Mouse (Mus musculus) liver, embryonic 14.5 days (tissue): ENCODE results near the gene Lgals12.

Source experiments
- CTCF ChIP-seq: IDR thresholded peaks from 2 replicates; pipeline ENCODE4 v1.5.1; 2016; ENCODE audit warnings: antibody characterized with exemption, low read depth, control low read depth
- EP300 ChIP-seq: IDR thresholded peaks from 2 replicates; pipeline ENCODE4 v1.6.1; 2016; ENCODE audit warnings: antibody characterized with exemption, low read depth

DNA sequence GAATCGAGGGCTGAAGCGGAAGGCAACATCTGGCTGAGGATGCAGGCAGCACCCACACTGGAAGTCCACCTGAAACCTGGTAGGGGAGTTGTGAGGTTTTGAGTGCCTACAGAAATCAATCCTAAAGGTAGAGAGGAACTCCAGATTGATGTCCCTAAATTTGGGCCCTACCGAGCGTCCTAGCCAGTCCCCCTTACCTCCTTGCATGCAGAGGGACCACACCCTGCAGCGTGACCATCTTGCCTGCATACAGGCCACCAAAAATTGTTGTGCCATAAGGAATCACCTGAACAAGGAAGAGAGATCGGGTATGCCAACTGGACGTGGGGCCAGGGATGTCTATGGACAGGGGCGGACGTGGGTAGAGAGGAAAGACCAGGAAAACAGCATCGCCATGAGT is 2.9 kb downstream of the Lgals12 start:
- TF ChIP-seq CTCF (no peak), EP300 (no peak)
